Mouse (Mus musculus) myocyte (in vitro differentiated cells): ENCODE data around the gene Itgb5. TPM values are rescaled to one million over a fixed set of nuclear protein-coding genes. Genes with fewer than 3 reads are reported as not detected.

Source experiments
- H3K27me3 ChIP-seq: one replicate; pipeline ENCODE4 v1.6.1; 2011; ENCODE audit not compliant: control insufficient read depth, insufficient read depth, insufficient read length
- H3K36me3 ChIP-seq: one replicate; pipeline ENCODE4 v1.6.1; 2011; ENCODE audit not compliant: control insufficient read depth, insufficient read depth
- H3K4me2 ChIP-seq: one replicate; pipeline ENCODE4 v1.6.1; 2011; ENCODE audit warnings: low read depth, control low read depth
- H3K4me3 ChIP-seq: one replicate; pipeline ENCODE4 v1.5.1; 2011; ENCODE audit warnings: mild to moderate bottlenecking, control low read depth, moderate library complexity
- H3K79me2 ChIP-seq: one replicate; pipeline ENCODE4 v1.6.1; 2011; ENCODE audit not compliant: control insufficient read depth, insufficient read depth
- H3ac ChIP-seq: one replicate; pipeline ENCODE4 v1.6.1; 2011; ENCODE audit not compliant: control insufficient read depth, insufficient read length
- CEBPB ChIP-seq: IDR thresholded peaks from 2 replicates; pipeline ENCODE4 v1.6.1; 2011; ENCODE audit warnings: mild to moderate bottlenecking, moderate library complexity; ENCODE audit not compliant: poor library complexity, insufficient read depth, severe bottlenecking
- E2F4 ChIP-seq: IDR thresholded peaks from one replicate; pipeline ENCODE4 v1.6.1; 2011; ENCODE audit warnings: mild to moderate bottlenecking, control low read depth, moderate library complexity; ENCODE audit not compliant: insufficient read depth
- MAX ChIP-seq: IDR thresholded peaks from one replicate; pipeline ENCODE4 v1.6.1; 2011; ENCODE audit warnings: low read depth, mild to moderate bottlenecking, control low read depth
- MYOD1 ChIP-seq, 3 experiments: IDR thresholded peaks; one replicate each; pipeline ENCODE4 v1.6.1; 2011; ENCODE audit warnings: control low read depth in 2 of 3, low read depth in 2 of 3, mild to moderate bottlenecking in 2 of 3, moderate library complexity in 1 of 3; ENCODE audit not compliant: insufficient read length in 2 of 3, control insufficient read depth in 1 of 3
- MYOG ChIP-seq, 3 experiments: IDR thresholded peaks; one replicate each; pipeline ENCODE4 v1.6.1; 2011; ENCODE audit warnings: control low read depth in 2 of 3, low read depth in 2 of 3, mild to moderate bottlenecking in 2 of 3; ENCODE audit not compliant: insufficient read length in 2 of 3, control insufficient read depth in 1 of 3, insufficient read depth in 1 of 3
- POLR2A ChIP-seq: IDR thresholded peaks from one replicate; pipeline ENCODE4 v1.6.1; 2011; ENCODE audit warnings: low read depth, mild to moderate bottlenecking, control low read depth, moderate library complexity; ENCODE audit not compliant: insufficient read length
- POLR2AphosphoS2 ChIP-seq: IDR thresholded peaks from one replicate; pipeline ENCODE4 v1.6.1; 2011; ENCODE audit warnings: low read depth, control low read depth; ENCODE audit not compliant: insufficient read length
- REST ChIP-seq: IDR thresholded peaks from one replicate; pipeline ENCODE4 v1.6.1; 2011; ENCODE audit warnings: mild to moderate bottlenecking, control low read depth, moderate library complexity; ENCODE audit not compliant: insufficient read depth, insufficient read length
- SRF ChIP-seq: IDR thresholded peaks from one replicate; pipeline ENCODE4 v1.6.1; 2011; ENCODE audit warnings: low read depth; ENCODE audit not compliant: control insufficient read depth, insufficient read length
- TCF12 ChIP-seq: IDR thresholded peaks from one replicate; pipeline ENCODE4 v1.6.1; 2011; ENCODE audit warnings: mild to moderate bottlenecking, control low read depth; ENCODE audit not compliant: poor library complexity, insufficient read depth, severe bottlenecking
- TCF3 ChIP-seq: IDR thresholded peaks from one replicate; pipeline ENCODE4 v1.6.1; 2011; ENCODE audit warnings: low read depth, control low read depth; ENCODE audit not compliant: insufficient read length
- USF1 ChIP-seq: IDR thresholded peaks from one replicate; pipeline ENCODE4 v1.6.1; 2011; ENCODE audit warnings: low read depth, mild to moderate bottlenecking, control low read depth, moderate library complexity
- polyA plus RNA-seq: library from polyadenylated mRNA; unstranded; fragments of >200 nt; fragmentation: generic; extraction: Trizol; gene quantifications from one replicate; pipeline ENCODE4 v1.2.1, GENCODE M21; 2012; ENCODE audit warnings: missing spikeins

The Itgb5 gene
- polyA plus RNA-seq, 1 experiment, result 114 TPM

GRCm38 (mm10) chr16:33858766-33859165, 29.3 kb downstream of the Itgb5 start:
- Histone ChIP-seq H3K4me2 (no peak overlapping the region), H3K27me3 (no peaks in the 10 kb centered on the region), H3K79me2 (peaks cover 12% of the 10 kb centered on the region), H3K4me3 (no peak overlapping the region), H3K36me3 (no peaks in the 10 kb centered on the region), H3ac (no peak overlapping the region)
- TF ChIP-seq TCF3 (no peak), POLR2A (no peak), E2F4 (no peak), CEBPB (no peak), USF1 (no peak), MYOD1 (IDR thresholded peaks at IDR 0.05; ENCODE audit: control insufficient read depth in 1 of 3, insufficient read length in 2 of 3, low read depth in 2 of 3) (no peak), SRF (no peak), TCF12 (no peak), POLR2AphosphoS2 (no peak), MYOG (IDR thresholded peaks at IDR 0.05; ENCODE audit: control insufficient read depth in 1 of 3, insufficient read depth in 1 of 3, insufficient read length in 2 of 3, low read depth in 2 of 3) (no peak), REST (no peak), MAX (no peak)

- Histone ChIP-seq H3ac (no peak overlapping the region), H3K4me3 (no peak overlapping the region), H3K4me2 (no peak overlapping the region), H3K27me3 (no peaks in the 10 kb centered on the region), H3K79me2 (peaks cover 18% of the 10 kb centered on the region), H3K36me3 (no peaks in the 10 kb centered on the region)
- TF ChIP-seq TCF3, result no peak
- TF ChIP-seq MAX, result no peak
- no peak for TF ChIP-seq MYOG (IDR thresholded peaks at IDR 0.05; ENCODE audit: control insufficient read depth in 1 of 3, insufficient read depth in 1 of 3, insufficient read length in 2 of 3, low read depth in 2 of 3)
- no peak for TF ChIP-seq TCF12
- TF ChIP-seq POLR2AphosphoS2, result no peak
- no peak for TF ChIP-seq SRF
- TF ChIP-seq POLR2A, result no peak
- TF ChIP-seq CEBPB, result no peak
- TF ChIP-seq USF1, result no peak
- TF ChIP-seq E2F4, result no peak
- TF ChIP-seq REST, result no peak
- TF ChIP-seq MYOD1 (IDR thresholded peaks at IDR 0.05; ENCODE audit: control insufficient read depth in 1 of 3, insufficient read length in 2 of 3, low read depth in 2 of 3), result no peak
Measured at GRCm38 (mm10) chr16:33859380-33859779, 29.9 kb downstream of the Itgb5 start.

GRCm38 (mm10) chr16:33859988-33860700, 30.7 kb downstream of the Itgb5 start:
- Histone ChIP-seq H3ac (no peak overlapping the region), H3K4me3 (no peak overlapping the region), H3K4me2 (peak overlapping the region; percentile 40), H3K79me2 (peaks cover 24% of the 10 kb centered on the region), H3K36me3 (no peaks in the 10 kb centered on the region), H3K27me3 (no peaks in the 10 kb centered on the region)
- no peak for TF ChIP-seq MAX
- TF ChIP-seq MYOG (IDR thresholded peaks at IDR 0.05; ENCODE audit: control insufficient read depth in 1 of 3, insufficient read depth in 1 of 3, insufficient read length in 2 of 3, low read depth in 2 of 3), result peak in 1 of 3 experiments; percentile 10

GRCm38 (mm10) chr16:33862406-33862805, 32.9 kb downstream of the Itgb5 start:
- H3K27me3 ChIP-seq, result no peaks in the 10 kb centered on the region
- no peak overlapping the region for H3ac ChIP-seq
- H3K4me2 ChIP-seq, result no peak overlapping the region
- H3K36me3 ChIP-seq, result no peaks in the 10 kb centered on the region
- TF ChIP-seq TCF3 (no peak), MYOG (IDR thresholded peaks at IDR 0.05; ENCODE audit: control insufficient read depth in 1 of 3, insufficient read depth in 1 of 3, insufficient read length in 2 of 3, low read depth in 2 of 3) (no peak), MAX (no peak), SRF (no peak), USF1 (no peak), REST (no peak), POLR2AphosphoS2 (no peak), MYOD1 (IDR thresholded peaks at IDR 0.05; ENCODE audit: control insufficient read depth in 1 of 3, insufficient read length in 2 of 3, low read depth in 2 of 3) (no peak)
- peaks cover 24% of the 10 kb centered on the region for H3K79me2 ChIP-seq
- H3K4me3 ChIP-seq, result no peak overlapping the region

GRCm38 (mm10) chr16:33863208-33863751, 33.8 kb downstream of the Itgb5 start:
- H3ac ChIP-seq, result no peak overlapping the region

More at GRCm38 (mm10) chr16:33863208-33863751, 33.8 kb downstream of the Itgb5 start:
- no peak overlapping the region for H3K4me2 ChIP-seq
- no peaks in the 10 kb centered on the region for H3K27me3 ChIP-seq
- TF ChIP-seq SRF (no peak), USF1 (no peak), E2F4 (no peak), MAX (no peak), MYOD1 (IDR thresholded peaks at IDR 0.05; ENCODE audit: control insufficient read depth in 1 of 3, insufficient read length in 2 of 3, low read depth in 2 of 3) (no peak), POLR2AphosphoS2 (no peak), POLR2A (no peak)
- no peaks in the 10 kb centered on the region for H3K36me3 ChIP-seq
- H3K79me2 ChIP-seq, result peaks cover 21% of the 10 kb centered on the region
- no peak overlapping the region for H3K4me3 ChIP-seq
